Mouse (Mus musculus): ENCODE results near the gene Dnajb8. TPM values are rescaled to one million over a fixed set of nuclear protein-coding genes. Genes with fewer than 3 reads are reported as not detected.

The Dnajb8 gene
- not detected in 2 replicates for total RNA-seq (2021)
- long read RNA-seq, experiment 1, partial matches to known transcripts, result 0 of 1 reads
- long read RNA-seq, experiment 1, other reads (novel, unspliced or antisense), result 1 of 1 reads
- long read RNA-seq, experiment 2, partial matches to known transcripts, result 0 of 1 reads
- long read RNA-seq, experiment 2, other reads (novel, unspliced or antisense), result 1 of 1 reads

GRCm38 (mm10) chr6:88221968-88222367 is at the start of gene Dnajb8:
TSS of gene Dnajb8 (plus strand) at chr6:88222268.
- DNase-seq, result no peak

- no peak for DNase-seq
Observed at GRCm38 (mm10) chr6:88174191-88174590, 47.9 kb upstream of the Dnajb8 start.

- no peak for DNase-seq
Observed at GRCm38 (mm10) chr6:88174676-88175075, 47.4 kb upstream of the Dnajb8 start.

- DNase-seq, result no peak
Observed at GRCm38 (mm10) chr6:88184671-88185070, 37.4 kb upstream of the Dnajb8 start.

GRCm38 (mm10) chr6:88188148-88188547 is 33.9 kb upstream of the Dnajb8 start:
- DNase-seq, result no peak

GRCm38 (mm10) chr6:88189312-88190042 is 32.6 kb upstream of the Dnajb8 start:
- peak; percentile 87 for DNase-seq

- DNase-seq, result no peak
Observed at GRCm38 (mm10) chr6:88190043-88190309, 32.1 kb upstream of the Dnajb8 start.

- no peak for DNase-seq
Observed at GRCm38 (mm10) chr6:88190310-88191023, 31.6 kb upstream of the Dnajb8 start.

GRCm38 (mm10) chr6:88191024-88191365 is 31.1 kb upstream of the Dnajb8 start:
- no peak for DNase-seq

GRCm38 (mm10) chr6:88191411-88192070 is 30.5 kb upstream of the Dnajb8 start:
- DNase-seq, result no peak

GRCm38 (mm10) chr6:88192756-88193155 is 29.3 kb upstream of the Dnajb8 start:
- DNase-seq, result no peak

- peak; percentile 75 for DNase-seq
Observed at GRCm38 (mm10) chr6:88193433-88194052, 28.5 kb upstream of the Dnajb8 start, which contains the start of gene Gata2. TSS of gene Gata2 (plus strand) at chr6:88193891.

- no peak for DNase-seq
Observed at GRCm38 (mm10) chr6:88194053-88194977, 27.8 kb upstream of the Dnajb8 start.

GRCm38 (mm10) chr6:88194978-88195325 is 27.1 kb upstream of the Dnajb8 start:
- DNase-seq, result no peak

- DNase-seq, result no peak
Observed at GRCm38 (mm10) chr6:88196054-88196732, 25.9 kb upstream of the Dnajb8 start.

GRCm38 (mm10) chr6:88196733-88197312 is 25.2 kb upstream of the Dnajb8 start:
- DNase-seq, result no peak

GRCm38 (mm10) chr6:88197313-88198069 is 24.6 kb upstream of the Dnajb8 start:
- peak; percentile 44 for DNase-seq

GRCm38 (mm10) chr6:88198070-88198940 is 23.8 kb upstream of the Dnajb8 start:
- DNase-seq, result peak; percentile 89

Measured in adrenal gland, postnatal 14 days (tissue).